Mouse (Mus musculus) forebrain, postnatal 0 days (tissue): ENCODE measurements at regions not wholly inside any gene's neighbourhood (a gene's known extent, or its start where the extent isn't known, plus 50 kb on each side); places are given as distances from the start of the nearest gene placed in this dataset.

Experiments
- ATAC-seq: fragments of 200-750 bp; cut with Nextera tagmentation; 2 replicates; pipeline ENCODE4 v1.8.0; 2017; ENCODE audit warnings: mild to moderate bottlenecking, moderate library complexity
- DNase-seq: peaks from one replicate; pipeline ENCODE4 v3.0.0-alpha.2; 2015
- H3K27ac ChIP-seq: fragments of 300-500 bp; sonication (generic); 2 replicates; pipeline ENCODE4 v1.5.1; 2014; ENCODE audit warnings: low read depth, mild to moderate bottlenecking, antibody characterized with exemption, low read length, moderate library complexity, mixed read lengths
- H3K27me3 ChIP-seq: fragments of 300-500 bp; sonication (generic); 2 replicates; pipeline ENCODE4 v1.6.1; 2014; ENCODE audit warnings: mild to moderate bottlenecking, low read length, mixed read lengths; ENCODE audit not compliant: insufficient read depth
- H3K36me3 ChIP-seq: fragments of 300-500 bp; sonication (generic); 2 replicates; pipeline ENCODE4 v1.6.1; 2014; ENCODE audit warnings: mild to moderate bottlenecking, moderate library complexity; ENCODE audit not compliant: insufficient read depth
- H3K4me1 ChIP-seq: fragments of 300-500 bp; sonication (generic); 2 replicates; pipeline ENCODE4 v1.6.1; 2014; ENCODE audit warnings: antibody characterized with exemption; ENCODE audit not compliant: insufficient read depth
- H3K4me2 ChIP-seq: fragments of 300-500 bp; sonication (generic); 2 replicates; pipeline ENCODE4 v1.6.1; 2014; ENCODE audit warnings: low read depth, mild to moderate bottlenecking, moderate library complexity
- H3K4me3 ChIP-seq: fragments of 300-500 bp; sonication (generic); 2 replicates; pipeline ENCODE4 v1.5.1; 2014; ENCODE audit warnings: low read depth, low read length, mixed read lengths
- H3K9ac ChIP-seq: fragments of 300-500 bp; sonication (generic); 2 replicates; pipeline ENCODE4 v1.6.1; 2014; ENCODE audit warnings: mild to moderate bottlenecking
- H3K9me3 ChIP-seq: fragments of 300-500 bp; sonication (generic); 2 replicates; pipeline ENCODE4 v1.6.1; 2016; ENCODE audit warnings: low read length
- CTCF ChIP-seq: sonication (generic); IDR thresholded peaks from 2 replicates; pipeline ENCODE4 v1.5.1; 2016; ENCODE audit warnings: antibody characterized with exemption, control low read depth, low read depth
- WGBS: fragments of 180-500 bp; shearing (Covaris S2); extraction: QIAGEN DNeasy Blood & Tissue Kit; methylation state at CpG from one replicate; pipeline ENCODE4 v1.1.7; 2014; 5-methylcytosine and 5-hydroxymethylcytosine counted together

GRCm38 (mm10) chr7:136124786-136125185, 408.6 kb upstream of the Mki67 start:
- no peaks in the 10 kb centered on the region for H3K9me3 ChIP-seq

GRCm38 (mm10) chr7:136126393-136126792, 410.2 kb upstream of the Mki67 start:
- TF ChIP-seq CTCF: no peak
- 90% methylated on average over 3 of the region's 3 CpGs for WGBS
- ATAC-seq (no peak), DNase-seq (no peak)
- no peak overlapping the region for H3K4me3 ChIP-seq
- H3K4me1 ChIP-seq: 0 out of 2 replicates have a peak, but pooled peaks cover 3% of the 10 kb centered on the region
- no peak overlapping the region for H3K9ac ChIP-seq
- no peaks in the 10 kb centered on the region for H3K9me3 ChIP-seq
- H3K27me3 ChIP-seq: no peaks in the 10 kb centered on the region
- H3K36me3 ChIP-seq: no peaks in the 10 kb centered on the region
- no peak overlapping the region for H3K4me2 ChIP-seq
- no peak overlapping the region for H3K27ac ChIP-seq

More at GRCm38 (mm10) chr7:136124786-136125185, 408.6 kb upstream of the Mki67 start:
- ATAC-seq: no peak
- no peak for DNase-seq
- 68% methylated on average over 2 of the region's 2 CpGs for WGBS
- Histone ChIP-seq H3K4me2 (no peak overlapping the region), H3K36me3 (no peaks in the 10 kb centered on the region), H3K4me1 (0 out of 2 replicates have a peak, but pooled peaks cover 3% of the 10 kb centered on the region), H3K27ac (no peak overlapping the region), H3K4me3 (no peak overlapping the region), H3K9ac (no peak overlapping the region), H3K27me3 (no peaks in the 10 kb centered on the region)
- TF ChIP-seq CTCF: no peak

- TF ChIP-seq CTCF: no peak
- Histone ChIP-seq H3K27me3 (no peaks in the 10 kb centered on the region), H3K36me3 (no peaks in the 10 kb centered on the region), H3K4me1 (0 out of 2 replicates have a peak, but pooled peaks cover 3% of the 10 kb centered on the region), H3K9ac (no peak overlapping the region), H3K27ac (no peak overlapping the region), H3K4me2 (no peak overlapping the region), H3K4me3 (no peak overlapping the region), H3K9me3 (no peaks in the 10 kb centered on the region)
- WGBS: 69% methylated on average over 2 of the region's 2 CpGs
- DNase-seq: no peak
- ATAC-seq: no peak
These were observed 411.4 kb upstream of the Mki67 start for GRCm38 (mm10) chr7:136127576-136127975.

GRCm38 (mm10) chr7:136129721-136130123, 413.6 kb upstream of the Mki67 start:
- TF ChIP-seq CTCF: no peak
- no peak overlapping the region for H3K9ac ChIP-seq
- no peaks in the 10 kb centered on the region for H3K9me3 ChIP-seq
- no peaks in the 10 kb centered on the region for H3K36me3 ChIP-seq
- H3K4me1 ChIP-seq: 0 out of 2 replicates have a peak, but pooled peaks cover 3% of the 10 kb centered on the region
- WGBS: 23% methylated on average over 7 of the region's 7 CpGs
- DNase-seq (peak; percentile 35), ATAC-seq (no peak)
- H3K4me2 ChIP-seq: no peak overlapping the region
- no peak overlapping the region for H3K4me3 ChIP-seq
- H3K27ac ChIP-seq: no peak overlapping the region
- H3K27me3 ChIP-seq: no peaks in the 10 kb centered on the region

GRCm38 (mm10) chr7:136130666-136131239, 414.6 kb upstream of the Mki67 start:
- H3K4me3 ChIP-seq: no peak overlapping the region
- WGBS: 17% methylated on average over 10 of the region's 10 CpGs
- H3K9me3 ChIP-seq: no peaks in the 10 kb centered on the region
- no peak overlapping the region for H3K9ac ChIP-seq
- no peak for TF ChIP-seq CTCF
- H3K36me3 ChIP-seq: no peaks in the 10 kb centered on the region
- H3K4me2 ChIP-seq: no peak overlapping the region
- H3K4me1 ChIP-seq: 0 out of 2 replicates have a peak, but pooled peaks cover 3% of the 10 kb centered on the region
- H3K27me3 ChIP-seq: no peaks in the 10 kb centered on the region
- ATAC-seq (no peak), DNase-seq (no peak)
- no peak overlapping the region for H3K27ac ChIP-seq

- WGBS: 75% methylated on average over 2 of the region's 2 CpGs
- H3K4me1 ChIP-seq: no peaks in the 10 kb centered on the region
- no peak for TF ChIP-seq CTCF
- no peak overlapping the region for H3K4me3 ChIP-seq
- no peaks in the 10 kb centered on the region for H3K9me3 ChIP-seq
- no peak overlapping the region for H3K27ac ChIP-seq
- no peak for DNase-seq
- no peaks in the 10 kb centered on the region for H3K27me3 ChIP-seq
- no peak overlapping the region for H3K9ac ChIP-seq
- no peaks in the 10 kb centered on the region for H3K36me3 ChIP-seq
- no peak for ATAC-seq
- no peak overlapping the region for H3K4me2 ChIP-seq
These were observed 416.8 kb upstream of the Mki67 start for GRCm38 (mm10) chr7:136132976-136133375.

GRCm38 (mm10) chr7:136136666-136137065, 420.5 kb upstream of the Mki67 start:
- no peak for TF ChIP-seq CTCF
- H3K27me3 ChIP-seq: no peaks in the 10 kb centered on the region
- no peaks in the 10 kb centered on the region for H3K36me3 ChIP-seq
- no peak overlapping the region for H3K9ac ChIP-seq
- H3K27ac ChIP-seq: no peak overlapping the region
- H3K4me1 ChIP-seq: no peaks in the 10 kb centered on the region
- no peaks in the 10 kb centered on the region for H3K9me3 ChIP-seq
- ATAC-seq: no peak
- H3K4me2 ChIP-seq: no peak overlapping the region
- no peak overlapping the region for H3K4me3 ChIP-seq
- WGBS: 51% methylated on average over 1 of the region's 1 CpGs
- no peak for DNase-seq

- no peak overlapping the region for H3K4me2 ChIP-seq
- TF ChIP-seq CTCF: no peak
- WGBS: 69% methylated on average over 2 of the region's 2 CpGs
- H3K27me3 ChIP-seq: no peaks in the 10 kb centered on the region
- no peak overlapping the region for H3K4me3 ChIP-seq
- no peaks in the 10 kb centered on the region for H3K4me1 ChIP-seq
- no peak overlapping the region for H3K9ac ChIP-seq
- H3K9me3 ChIP-seq: no peaks in the 10 kb centered on the region
- no peak overlapping the region for H3K27ac ChIP-seq
- ATAC-seq: no peak
- no peaks in the 10 kb centered on the region for H3K36me3 ChIP-seq
- DNase-seq: no peak
These were observed 421.2 kb upstream of the Mki67 start for GRCm38 (mm10) chr7:136137341-136137740.
